Mouse (Mus musculus) adrenal gland, adult 10 weeks (tissue): ENCODE measurements around the gene Vmn2r26. TPM values are rescaled to one million over a fixed set of nuclear protein-coding genes. Genes with fewer than 3 reads are reported as not detected.

ENCODE experiments used
- polyA plus RNA-seq: library from polyadenylated mRNA; stranded (reverse); fragments of 350-450 nt; fragmentation: Illumina TruSeq; extraction: RNeasy Lipid Tissue Mini Kit (QIAGEN cat#74804); gene quantifications from one replicate; pipeline ENCODE4 v1.2.3, GENCODE M21; 2014; ENCODE audit warnings: low read depth, low replicate concordance

The Vmn2r26 gene
- not detected for polyA plus RNA-seq

GRCm38 (mm10) chr6:124024268-124024667 lies at the start of gene Vmn2r26:
Gene Vmn2r26 (plus strand): TSS chr6:124024568.

Other genes with a start within 250 kb of the Vmn2r26 start
- not detected for gene Vmn2r24, start 245.7 kb upstream of the Vmn2r26 start, polyA plus RNA-seq
- not detected for gene Vmn2r25, start 171.1 kb upstream of the Vmn2r26 start, polyA plus RNA-seq
- gene Vmn2r27, start 207.3 kb downstream of the Vmn2r26 start, polyA plus RNA-seq = not detected